Mouse (Mus musculus) urinary bladder, adult 2 months (tissue): ENCODE data around the gene Npc1l1. TPM values are rescaled to one million over a fixed set of nuclear protein-coding genes. Genes with fewer than 3 reads are reported as not detected.

Experiments used
- DNase-seq: peaks from one replicate; pipeline ENCODE4 v3.0.0; 2022; ENCODE audit warnings: low spot score
- polyA plus RNA-seq: library from polyadenylated mRNA; depleted of rRNA; stranded (reverse); fragments of >200 nt; gene quantifications from 2 replicates; pipeline ENCODE4 v1.2.3, GENCODE M21; 2012; rRNA removed

Gene Npc1l1
- polyA plus RNA-seq, 1 experiment: 0.18 TPM

GRCm38 (mm10) chr11:6163062-6163461 lies 66.9 kb downstream of the Npc1l1 start:
- no peak for DNase-seq

GRCm38 (mm10) chr11:6161549-6161948 lies 68.4 kb downstream of the Npc1l1 start:
- DNase-seq: no peak

Other genes with a start within 250 kb of the Npc1l1 start
- 3.0 and 3.9 TPM in 2 replicates for gene Camk2b, start 163.8 kb downstream of the Npc1l1 start, polyA plus RNA-seq
- gene A730071L15Rik, start 30.1 kb downstream of the Npc1l1 start, polyA plus RNA-seq: 0.31 and 0.32 TPM in 2 replicates
- gene Nudcd3, start 29.7 kb downstream of the Npc1l1 start, polyA plus RNA-seq: 49.9 and 57.6 TPM in 2 replicates
- gene Ddx56, start 37.6 kb upstream of the Npc1l1 start, polyA plus RNA-seq: 34.1 and 38.8 TPM in 2 replicates
- gene Tmed4, start 44.7 kb upstream of the Npc1l1 start, polyA plus RNA-seq: 83.0 and 98.1 TPM in 2 replicates
- gene Ogdh, start 61.5 kb upstream of the Npc1l1 start, polyA plus RNA-seq: 94.0 and 133 TPM in 2 replicates
- 12.4 and 33.6 TPM in 2 replicates for gene Zmiz2, start 158.9 kb upstream of the Npc1l1 start, polyA plus RNA-seq
- 1,961 and 2,442 TPM in 2 replicates for gene Ppia, start 185.3 kb upstream of the Npc1l1 start, polyA plus RNA-seq
- 97.0 and 110 TPM in 2 replicates for gene H2afv, start 214.3 kb upstream of the Npc1l1 start, polyA plus RNA-seq
- gene Purb, start 245.8 kb upstream of the Npc1l1 start, polyA plus RNA-seq: 22.3 and 29.5 TPM in 2 replicates